Mouse (Mus musculus): ENCODE results near the gene A230072I06Rik. TPM values are rescaled to one million over a fixed set of nuclear protein-coding genes. Genes with fewer than 3 reads are reported as not detected.
A peak's percentile ranks its signal among the peaks of the same experiment; 100 is the strongest.

Gene A230072I06Rik
- polyA plus RNA-seq, 1 experiment from 2014 or later, result not detected

GRCm38 (mm10) chr8:12314258-12314657, 35.6 kb downstream of the A230072I06Rik start:
- Histone ChIP-seq H3K9me3 (ENCODE audit: control insufficient read depth, low read length) (no peaks in the 10 kb centered on the region), H3K27me3 (ENCODE audit: control insufficient read depth, insufficient read depth, low read length) (peaks cover 71% of the 10 kb centered on the region), H3K4me2 (ENCODE audit: low read length) (no peak overlapping the region), H3K36me3 (ENCODE audit: control insufficient read depth, insufficient read depth, low read length) (no peaks in the 10 kb centered on the region), H3K4me1 (ENCODE audit: control insufficient read depth, insufficient read depth, low read length) (peaks cover 8% of the 10 kb centered on the region), H3K27ac (replicated peaks; ENCODE audit: low read depth, low read length) (no peak overlapping the region), H3K9ac (replicated peaks; ENCODE audit: low read length) (no peak overlapping the region), H3K4me3 (replicated peaks; ENCODE audit: low read depth, low read length) (no peak overlapping the region)
- 30% methylated on average over 11 of the region's 11 CpGs for WGBS
- no peak for DNase-seq
- ATAC-seq (ENCODE audit: low FRiP score, low TSS enrichment), result no peak

DNA sequence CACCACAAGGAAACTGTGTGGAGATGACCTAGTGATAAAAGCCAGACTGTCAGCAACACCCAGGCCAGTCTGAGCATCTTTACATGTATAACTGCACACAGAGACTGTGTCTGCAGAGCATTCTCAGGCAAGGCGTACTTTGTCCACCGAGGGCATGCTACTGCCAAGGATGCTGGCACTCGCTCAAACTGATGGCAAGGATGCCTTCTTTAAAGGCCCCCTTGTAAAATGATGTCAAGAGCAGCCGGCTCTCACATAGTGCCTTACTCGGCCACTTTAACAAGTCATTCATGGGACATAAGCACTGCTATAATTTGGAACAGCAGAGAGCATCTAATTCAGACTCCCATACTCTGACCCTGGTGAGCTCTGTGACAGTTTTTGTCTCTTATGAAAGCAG, 36.6 kb downstream of the A230072I06Rik start:
- DNase-seq (peak; percentile 51), ATAC-seq (ENCODE audit: low FRiP score, low TSS enrichment) (no peak)
- Histone ChIP-seq H3K9ac (replicated peaks; ENCODE audit: low read length) (no peak overlapping the region), H3K4me1 (ENCODE audit: control insufficient read depth, insufficient read depth, low read length) (peaks cover 16% of the 10 kb centered on the region), H3K36me3 (ENCODE audit: control insufficient read depth, insufficient read depth, low read length) (no peaks in the 10 kb centered on the region), H3K27me3 (ENCODE audit: control insufficient read depth, insufficient read depth, low read length) (peaks cover 74% of the 10 kb centered on the region), H3K4me2 (ENCODE audit: low read length) (no peak overlapping the region), H3K27ac (replicated peaks; ENCODE audit: low read depth, low read length) (no peak overlapping the region), H3K9me3 (ENCODE audit: control insufficient read depth, low read length) (no peaks in the 10 kb centered on the region), H3K4me3 (replicated peaks; ENCODE audit: low read depth, low read length) (no peak overlapping the region)
- 59% methylated on average over 5 of the region's 5 CpGs for WGBS

GRCm38 (mm10) chr8:12319755-12320455, 41.3 kb downstream of the A230072I06Rik start:
- peaks cover 89% of the 10 kb centered on the region for H3K27me3 ChIP-seq (ENCODE audit: control insufficient read depth, insufficient read depth, low read length)
- H3K9ac ChIP-seq (replicated peaks; ENCODE audit: low read length), result no peak overlapping the region
- no peaks in the 10 kb centered on the region for H3K36me3 ChIP-seq (ENCODE audit: control insufficient read depth, insufficient read depth, low read length)
- peaks cover 20% of the 10 kb centered on the region for H3K4me1 ChIP-seq (ENCODE audit: control insufficient read depth, insufficient read depth, low read length)
- H3K9me3 ChIP-seq (ENCODE audit: control insufficient read depth, low read length), result no peaks in the 10 kb centered on the region
- ATAC-seq (ENCODE audit: low FRiP score, low TSS enrichment), result 0 out of 2 replicates have a peak, but pooled peaks have one; percentile 60
- no peak overlapping the region for H3K4me3 ChIP-seq (replicated peaks; ENCODE audit: low read depth, low read length)
- H3K4me2 ChIP-seq (ENCODE audit: low read length), result 0 out of 2 replicates have a peak overlapping the region, but pooled peaks have one; percentile 8
- H3K27ac ChIP-seq (replicated peaks; ENCODE audit: low read depth, low read length), result 0 out of 2 replicates have a peak overlapping the region, but pooled peaks have one; percentile 10
- WGBS, result 41% methylated on average over 11 of the region's 11 CpGs
- DNase-seq, result peak; percentile 88

GRCm38 (mm10) chr8:12322071-12322470, 43.5 kb downstream of the A230072I06Rik start:
- Histone ChIP-seq H3K9me3 (ENCODE audit: control insufficient read depth, low read length) (no peaks in the 10 kb centered on the region), H3K27ac (replicated peaks; ENCODE audit: low read depth, low read length) (no peak overlapping the region), H3K9ac (replicated peaks; ENCODE audit: low read length) (no peak overlapping the region), H3K4me2 (ENCODE audit: low read length) (no peak overlapping the region), H3K4me1 (ENCODE audit: control insufficient read depth, insufficient read depth, low read length) (peaks cover 27% of the 10 kb centered on the region), H3K27me3 (ENCODE audit: control insufficient read depth, insufficient read depth, low read length) (peaks cover 82% of the 10 kb centered on the region), H3K4me3 (replicated peaks; ENCODE audit: low read depth, low read length) (no peak overlapping the region), H3K36me3 (ENCODE audit: control insufficient read depth, insufficient read depth, low read length) (no peaks in the 10 kb centered on the region)
- ATAC-seq (ENCODE audit: low FRiP score, low TSS enrichment) (no peak), DNase-seq (no peak)
- 75% methylated on average over 6 of the region's 6 CpGs for WGBS

DNA sequence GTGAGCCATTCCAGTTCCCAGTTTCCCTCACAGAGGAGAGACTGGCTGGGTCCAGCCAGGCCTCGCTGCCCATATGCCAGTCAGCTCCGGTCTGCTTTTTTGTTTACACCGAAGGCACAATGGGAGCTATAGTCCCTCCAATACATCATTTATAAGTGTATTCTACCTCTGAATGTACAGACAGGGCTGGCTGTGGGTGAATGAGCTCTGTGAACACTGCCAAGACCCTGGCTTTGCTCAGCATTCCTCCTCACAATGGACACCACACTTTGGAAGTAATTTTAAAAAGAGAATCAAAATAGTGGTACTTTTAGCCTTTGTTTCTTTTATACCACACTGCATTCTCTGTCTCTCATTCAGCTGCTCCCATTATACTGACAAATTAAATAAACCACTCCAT, 44.6 kb downstream of the A230072I06Rik start:
- no peak for DNase-seq
- no peak overlapping the region for H3K9ac ChIP-seq (replicated peaks; ENCODE audit: low read length)
- no peaks in the 10 kb centered on the region for H3K9me3 ChIP-seq (ENCODE audit: control insufficient read depth, low read length)
- H3K4me2 ChIP-seq (ENCODE audit: low read length), result no peak overlapping the region
- H3K27me3 ChIP-seq (ENCODE audit: control insufficient read depth, insufficient read depth, low read length), result peaks cover 72% of the 10 kb centered on the region
- no peak for ATAC-seq (ENCODE audit: low FRiP score, low TSS enrichment)
- 58% methylated on average over 3 of the region's 3 CpGs for WGBS
- no peaks in the 10 kb centered on the region for H3K36me3 ChIP-seq (ENCODE audit: control insufficient read depth, insufficient read depth, low read length)
- H3K4me3 ChIP-seq (replicated peaks; ENCODE audit: low read depth, low read length), result no peak overlapping the region
- H3K4me1 ChIP-seq (ENCODE audit: control insufficient read depth, insufficient read depth, low read length), result peaks cover 38% of the 10 kb centered on the region
- H3K27ac ChIP-seq (replicated peaks; ENCODE audit: low read depth, low read length), result no peak overlapping the region

DNA sequence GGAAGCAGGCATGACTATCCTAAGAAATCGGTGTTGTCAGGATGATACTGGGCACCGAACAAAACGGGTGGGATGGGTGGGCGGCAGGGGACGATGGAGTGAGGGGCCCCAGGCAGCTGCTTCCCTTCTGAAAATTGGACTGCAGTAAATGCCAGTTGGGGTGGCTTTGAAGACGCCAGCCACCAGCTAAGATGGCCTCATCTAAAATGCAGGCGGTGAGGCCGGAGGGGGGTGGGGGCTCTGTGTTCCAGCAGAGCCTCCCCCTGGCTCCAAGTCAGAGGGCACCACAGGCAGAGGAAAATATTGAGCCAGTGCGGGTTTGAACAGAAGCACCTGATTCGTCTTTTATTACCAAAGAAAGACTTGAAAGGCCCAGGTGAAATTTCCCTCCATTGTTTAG, 45.9 kb downstream of the A230072I06Rik start:
- peak; percentile 44 for DNase-seq
- Histone ChIP-seq H3K27ac (replicated peaks; ENCODE audit: low read depth, low read length) (0 out of 2 replicates have a peak overlapping the region, but pooled peaks have one; percentile 20), H3K9ac (replicated peaks; ENCODE audit: low read length) (peak overlapping the region; percentile 16; the same call in 1 of the 2 replicates), H3K4me2 (ENCODE audit: low read length) (peak overlapping the region; percentile 25; the same call in 1 of the 2 replicates), H3K4me3 (replicated peaks; ENCODE audit: low read depth, low read length) (0 out of 2 replicates have a peak overlapping the region, but pooled peaks have one; percentile 13), H3K36me3 (ENCODE audit: control insufficient read depth, insufficient read depth, low read length) (no peaks in the 10 kb centered on the region), H3K27me3 (ENCODE audit: control insufficient read depth, insufficient read depth, low read length) (peaks cover 66% of the 10 kb centered on the region), H3K4me1 (ENCODE audit: control insufficient read depth, insufficient read depth, low read length) (peaks cover 37% of the 10 kb centered on the region), H3K9me3 (ENCODE audit: control insufficient read depth, low read length) (no peaks in the 10 kb centered on the region)
- 7% methylated on average over 10 of the region's 10 CpGs for WGBS
- no peak for ATAC-seq (ENCODE audit: low FRiP score, low TSS enrichment)

GRCm38 (mm10) chr8:12324991-12325601, 46.5 kb downstream of the A230072I06Rik start:
- H3K4me3 ChIP-seq (replicated peaks; ENCODE audit: low read depth, low read length), result 0 out of 2 replicates have a peak overlapping the region, but pooled peaks have one; percentile 13
- H3K9ac ChIP-seq (replicated peaks; ENCODE audit: low read length), result peak overlapping the region; percentile 2; the same call in 1 of the 2 replicates
- no peaks in the 10 kb centered on the region for H3K36me3 ChIP-seq (ENCODE audit: control insufficient read depth, insufficient read depth, low read length)
- ATAC-seq (ENCODE audit: low FRiP score, low TSS enrichment) (peak; percentile 15; the same call in 1 of the 2 replicates), DNase-seq (peak; percentile 77)
- peak overlapping the region; percentile 25 for H3K4me2 ChIP-seq (ENCODE audit: low read length)
- 9% methylated on average over 16 of the region's 16 CpGs for WGBS
- H3K27ac ChIP-seq (replicated peaks; ENCODE audit: low read depth, low read length), result 0 out of 2 replicates have a peak overlapping the region, but pooled peaks have one; percentile 20
- H3K9me3 ChIP-seq (ENCODE audit: control insufficient read depth, low read length), result no peaks in the 10 kb centered on the region
- peaks cover 34% of the 10 kb centered on the region for H3K4me1 ChIP-seq (ENCODE audit: control insufficient read depth, insufficient read depth, low read length)
- H3K27me3 ChIP-seq (ENCODE audit: control insufficient read depth, insufficient read depth, low read length), result peaks cover 71% of the 10 kb centered on the region

- no peaks in the 10 kb centered on the region for H3K9me3 ChIP-seq (ENCODE audit: control insufficient read depth, low read length)
- peak overlapping the region; percentile 77 for H3K27ac ChIP-seq (replicated peaks; ENCODE audit: low read depth, low read length)
- 27% methylated on average over 13 of the region's 13 CpGs for WGBS
- H3K4me3 ChIP-seq (replicated peaks; ENCODE audit: low read depth, low read length), result no peak overlapping the region
- ATAC-seq (ENCODE audit: low FRiP score, low TSS enrichment) (no peak), DNase-seq (peak; percentile 69)
- no peak overlapping the region for H3K9ac ChIP-seq (replicated peaks; ENCODE audit: low read length)
- no peaks in the 10 kb centered on the region for H3K36me3 ChIP-seq (ENCODE audit: control insufficient read depth, insufficient read depth, low read length)
- H3K4me1 ChIP-seq (ENCODE audit: control insufficient read depth, insufficient read depth, low read length), result peaks cover 29% of the 10 kb centered on the region
- peak overlapping the region; percentile 34 for H3K4me2 ChIP-seq (ENCODE audit: low read length)
- peaks cover 75% of the 10 kb centered on the region for H3K27me3 ChIP-seq (ENCODE audit: control insufficient read depth, insufficient read depth, low read length)
These were observed 48.6 kb downstream of the A230072I06Rik start for GRCm38 (mm10) chr8:12327187-12327586.

Data from midbrain, embryonic 14.5 days (tissue).